Mouse (Mus musculus): ENCODE data around the gene Rab3d.

DNA sequence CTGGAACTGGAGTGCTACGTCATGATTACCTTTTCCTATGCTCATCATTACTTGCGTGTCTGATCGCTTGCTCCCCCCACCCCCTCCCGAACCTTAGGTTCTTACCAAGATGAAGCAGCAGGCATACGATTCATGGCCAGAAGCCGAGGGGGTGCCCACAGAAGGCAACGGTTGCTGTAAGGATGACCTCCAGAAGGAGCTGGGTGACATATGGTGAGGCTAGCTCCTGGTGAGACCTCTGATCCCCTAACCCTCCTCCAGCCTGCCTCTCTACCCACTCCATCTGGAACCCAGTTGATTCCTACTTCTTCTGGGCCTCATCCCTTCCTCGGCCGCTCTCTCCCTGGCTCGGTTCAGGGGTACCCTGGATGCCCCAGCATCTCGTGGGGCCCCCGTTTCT is 16.0 kb upstream of the Rab3d start:
- TF ChIP-seq CTCF (IDR thresholded peaks at IDR 0.05; ENCODE audit: extremely low read depth, insufficient read length, insufficient replicate concordance, low read depth, low read length), result no peak
- no peak for TF ChIP-seq POLR2A (IDR thresholded peaks at IDR 0.05; ENCODE audit: low read depth, low read length)

All from small intestine, adult 2 months (tissue).